Mouse (Mus musculus) stomach, postnatal 0 days (tissue): ENCODE measurements around the gene Hoxa3.

Experiments used
- CTCF ChIP-seq: IDR thresholded peaks from 2 replicates; pipeline ENCODE4 v1.5.1; 2016; ENCODE audit warnings: antibody characterized with exemption, low read depth, mild to moderate bottlenecking, moderate library complexity
- EP300 ChIP-seq: optimal IDR thresholded peaks from 2 replicates; pipeline ENCODE3; 2016; ENCODE audit warnings: antibody characterized with exemption

DNA sequence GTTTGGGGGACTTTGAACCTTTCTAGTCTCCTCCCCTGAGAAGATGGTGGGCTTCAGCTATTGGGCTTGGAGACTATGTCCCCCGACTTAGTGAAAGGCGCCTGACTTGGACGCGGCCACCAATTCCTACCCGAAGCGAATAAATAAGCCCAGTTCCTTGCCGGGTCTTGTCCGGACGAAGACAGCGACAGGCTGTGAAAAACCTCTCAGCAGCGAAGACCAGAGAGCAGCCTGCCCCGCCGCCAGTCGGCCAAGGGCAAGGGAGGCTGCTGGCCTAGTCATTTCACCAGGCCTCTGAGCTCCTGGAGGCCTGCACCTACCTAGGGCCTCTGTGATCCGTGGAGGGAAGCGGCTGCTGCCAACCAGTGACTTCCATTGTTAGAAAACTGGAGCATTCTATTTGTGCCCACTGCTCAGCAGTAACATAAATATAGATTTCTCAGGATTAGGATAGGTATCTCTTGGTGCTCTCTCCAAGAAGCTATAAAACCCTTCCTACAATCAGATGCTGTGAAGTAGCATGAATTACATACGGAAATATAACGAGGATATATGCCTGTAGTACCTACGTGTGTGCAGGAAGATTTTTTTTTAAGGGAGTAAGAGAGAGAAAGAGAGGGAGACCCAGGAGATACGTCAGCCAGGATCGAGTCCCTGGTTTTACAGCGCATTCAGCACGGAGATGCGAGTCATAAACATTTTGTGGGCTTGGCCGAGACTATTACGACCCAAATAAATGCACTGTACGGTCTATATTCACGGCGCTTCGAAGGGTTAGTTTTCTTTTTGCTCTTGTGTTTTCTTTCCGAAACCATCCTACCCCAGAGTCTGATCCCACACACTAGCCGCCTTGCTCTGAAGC lies 7.1 kb upstream of the Hoxa3 start:
- TF ChIP-seq EP300 (no peak), CTCF (no peak)
